8 mouse cellular contexts compared by ENCODE assay signal in the genomic region with DNA sequence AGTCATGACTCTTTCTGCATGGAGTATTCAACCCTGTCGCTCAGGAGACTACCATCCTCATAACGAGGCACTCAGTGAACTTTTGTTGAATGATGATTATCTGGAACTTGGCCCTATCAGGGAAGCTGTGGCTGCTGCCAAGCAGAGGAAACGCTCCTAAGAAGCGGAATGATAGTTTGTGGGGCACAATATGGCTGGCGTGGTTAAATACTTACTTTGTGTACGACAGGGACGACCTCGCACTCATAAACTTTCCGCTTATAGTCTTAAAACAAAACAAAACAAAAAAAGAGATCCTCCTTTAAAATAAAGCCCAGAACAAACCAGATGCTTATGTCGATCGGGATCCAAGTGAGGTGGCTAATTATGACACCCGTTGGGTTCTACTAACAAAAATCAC. TPM values are rescaled to one million over a fixed set of nuclear protein-coding genes. Genes with fewer than 3 reads are reported as not detected.
DNase-seq lines count a peak whose midpoint lies in the region; ATAC-seq lines count a peak whose summit lies in the region.

No protein-coding gene starts in this region.

- 5% methylated on average over 12 of the region's 12 CpGs for WGBS in midbrain, embryonic 16.5 days

- H3K4me3 ChIP-seq in midbrain, embryonic 16.5 days (ENCODE audit: low read depth, low read length) = peak overlapping the region; percentile 52

- peak overlapping the region; percentile 99 for H3K27ac ChIP-seq in midbrain, embryonic 16.5 days (ENCODE audit: low read length)

- H3K9ac ChIP-seq in midbrain, embryonic 16.5 days (ENCODE audit: low read depth, low read length) = peak overlapping the region; percentile 68

- peak; percentile 19 for DNase-seq in embryo, embryonic 11 days
- DNase-seq in embryo, embryonic 9.5 days (ENCODE audit: extremely low spot score) = no peak
- peak; percentile 23 for DNase-seq in urinary bladder, postnatal 14 days (ENCODE audit: low spot score)
- no peak for DNase-seq in urinary bladder, adult 2 months (ENCODE audit: low spot score)
- no peak for DNase-seq in embryo, embryonic 10.5 days (ENCODE audit: low spot score)

- peak; percentile 12 for ATAC-seq in inflammation-experienced regulatory T-cells, adult 6 months
- ATAC-seq in midbrain, embryonic 16.5 days = no peak
- ATAC-seq in activated CD4-positive, CD25-positive, alpha-beta regulatory T cell, adult 4 months = no peak

- H3K36me3 ChIP-seq in midbrain, embryonic 16.5 days (ENCODE audit: control insufficient read depth, insufficient read depth, low read length) = no peaks in the 10 kb centered on the region

- no peaks in the 10 kb centered on the region for H3K9me3 ChIP-seq in midbrain, embryonic 16.5 days (replicated peaks; ENCODE audit: control insufficient read depth, low read length, poor library complexity, severe bottlenecking)

- H3K27me3 ChIP-seq in midbrain, embryonic 16.5 days (ENCODE audit: control insufficient read depth, insufficient read depth, low read depth, low read length) = no peaks in the 10 kb centered on the region

- H3K4me1 ChIP-seq in midbrain, embryonic 16.5 days (ENCODE audit: control insufficient read depth, insufficient read depth, low read length) = peaks cover 16% of the 10 kb centered on the region; the same call in 1 of the 2 replicates

- peak overlapping the region; percentile 88 for H3K4me2 ChIP-seq in midbrain, embryonic 16.5 days (ENCODE audit: low read length)

RNA-seq across cellular contexts. Expression of a gene that starts 0.4 kb away (rescaled TPM):
- polyA plus RNA-seq in urinary bladder, adult 2 months (2012; rRNA removed) = 36.2 and 39.2 TPM in 2 replicates
- polyA plus RNA-seq in inflammation-experienced regulatory T-cells, adult 6 months (2017; shearing (Covaris generic)) = 10 to 100 TPM; 33.7 to 57.6 (median 44.3) TPM
- polyA plus RNA-seq in midbrain, embryonic 16.5 days (2015; fragmentation: Nextera tagmentation; extraction: Ambion mirVana) = 54.0 and 54.5 TPM in 2 replicates
- 10 to 100 TPM; 49.6 to 50.2 TPM for polyA plus RNA-seq in activated CD4-positive, CD25-positive, alpha-beta regulatory T cell, adult 4 months (2017; shearing (Covaris generic))

RNA-seq across cellular contexts. Expression of a gene that starts 0.7 kb away (rescaled TPM):
- 91.8 and 93.0 TPM in 2 replicates for polyA plus RNA-seq in urinary bladder, adult 2 months (2012; rRNA removed)
- polyA plus RNA-seq in inflammation-experienced regulatory T-cells, adult 6 months (2017; shearing (Covaris generic)) = 10 to 100 TPM; 89.0 to 99.4 (median 91.1) TPM
- 98.9 and 104 TPM in 2 replicates for polyA plus RNA-seq in midbrain, embryonic 16.5 days (2015; fragmentation: Nextera tagmentation; extraction: Ambion mirVana)
- polyA plus RNA-seq in activated CD4-positive, CD25-positive, alpha-beta regulatory T cell, adult 4 months (2017; shearing (Covaris generic)) = 100 to 1,000 TPM in 1 of 2 experiments, 10 to 100 TPM in 1; 89.7 to 110 TPM

RNA-seq across cellular contexts. Expression of a gene that starts 50.6 kb away (rescaled TPM):
- polyA plus RNA-seq in urinary bladder, adult 2 months (2012; rRNA removed) = 20.6 and 30.7 TPM in 2 replicates
- polyA plus RNA-seq in inflammation-experienced regulatory T-cells, adult 6 months (2017; shearing (Covaris generic)) = 10 to 100 TPM; 11.5 to 25.9 (median 14.4) TPM
- polyA plus RNA-seq in midbrain, embryonic 16.5 days (2015; fragmentation: Nextera tagmentation; extraction: Ambion mirVana) = 52.7 and 66.3 TPM in 2 replicates
- polyA plus RNA-seq in activated CD4-positive, CD25-positive, alpha-beta regulatory T cell, adult 4 months (2017; shearing (Covaris generic)) = 10 to 100 TPM; 17.5 to 31.2 TPM

Comparison
In these comparisons a context has a peak if more than half of its experiments do, and no peak if none do; other contexts are left out.
1. DNase-seq: peak in embryo, embryonic 11 days (single experiment) and urinary bladder, postnatal 14 days (single experiment); none in embryo, embryonic 9.5 days (single experiment), urinary bladder, adult 2 months (single experiment) and embryo, embryonic 10.5 days (single experiment).